In genomic region chr4:140173746-140174399, GRCm38 (mm10) we compare ENCODE assay signal across 16 mouse cellular contexts.
DNase-seq lines count a peak whose midpoint lies in the region; ATAC-seq lines count a peak whose summit lies in the region.
"Had no signal": no experiment of that assay in that cellular context is flagged by ENCODE, and none has a peak within 500 bp of the region (broad histone marks: within the 10 kb centered on the region; RNA-seq: fewer than 3 reads in every experiment).

No protein-coding gene starts in this region.

- H3K27ac ChIP-seq in midbrain, embryonic 10.5 days (replicated peaks), result 0 out of 2 replicates have a peak overlapping the region, but pooled peaks have one; percentile 30
- no peak overlapping the region for H3K27ac ChIP-seq in midbrain, embryonic 13.5 days
- H3K27ac ChIP-seq in liver, embryonic 15.5 days (replicated peaks), result no peak overlapping the region
- H3K27ac ChIP-seq: embryonic facial prominence, embryonic 15.5 days; gastrocnemius, adult 2 months; limb, embryonic 12.5 days; neural tube, embryonic 12.5 days had no signal

- DNase-seq in adrenal gland, adult (ENCODE audit: inconsistent age in 2 of 2, low spot score in 1 of 2), result peak; percentile 27 to 46
- DNase-seq in adrenal gland, adult 18-20 months (ENCODE audit: low spot score in 2 of 2), result no peak
- DNase-seq in kidney, adult 18-20 months, result peak; percentile 6
- no peak for DNase-seq in kidney, postnatal 14 days
- DNase-seq in midbrain, embryonic 10.5 days (ENCODE audit: low spot score), result no peak
- DNase-seq in natural killer cell, adult 2 months (ENCODE audit: low spot score in 2 of 2), result no peak
- DNase-seq: cerebellum, postnatal 14 days; gastrocnemius, adult 2 months; heart, postnatal 36 days; thymus, adult 18-20 months had no signal

- H3K9ac ChIP-seq in midbrain, embryonic 13.5 days (replicated peaks), result no peak overlapping the region
- H3K9ac ChIP-seq in liver, embryonic 15.5 days, result no peak overlapping the region
- H3K9ac ChIP-seq: embryonic facial prominence, embryonic 15.5 days; limb, embryonic 12.5 days; neural tube, embryonic 12.5 days had no signal

- H3K4me1 ChIP-seq in midbrain, embryonic 10.5 days, result peaks cover 25% of the 10 kb centered on the region
- H3K4me1 ChIP-seq in midbrain, embryonic 13.5 days (replicated peaks), result peaks cover 22% of the 10 kb centered on the region
- H3K4me1 ChIP-seq in liver, embryonic 15.5 days (replicated peaks), result no peaks in the 10 kb centered on the region
- H3K4me1 ChIP-seq: embryonic facial prominence, embryonic 15.5 days had no signal

- H3K36me3 ChIP-seq in midbrain, embryonic 10.5 days, result no peaks in the 10 kb centered on the region
- no peaks in the 10 kb centered on the region for H3K36me3 ChIP-seq in midbrain, embryonic 13.5 days
- no peaks in the 10 kb centered on the region for H3K36me3 ChIP-seq in liver, embryonic 15.5 days (replicated peaks)
- H3K36me3 ChIP-seq: embryonic facial prominence, embryonic 15.5 days; limb, embryonic 12.5 days; neural tube, embryonic 12.5 days had no signal

- no peak for ATAC-seq in midbrain, embryonic 13.5 days
- ATAC-seq in liver, embryonic 15.5 days (ENCODE audit: insufficient read depth), result no peak
- ATAC-seq: forebrain, embryonic 14.5 days had no signal

- H3K4me2 ChIP-seq in midbrain, embryonic 13.5 days (replicated peaks), result no peak overlapping the region
- peak overlapping the region; percentile 30; the same call in 1 of the 2 replicates for H3K4me2 ChIP-seq in liver, embryonic 15.5 days
- H3K4me2 ChIP-seq: embryonic facial prominence, embryonic 15.5 days; limb, embryonic 12.5 days; neural tube, embryonic 12.5 days had no signal

- H3K9me3 ChIP-seq in midbrain, embryonic 10.5 days (replicated peaks), result no peaks in the 10 kb centered on the region
- H3K9me3 ChIP-seq in midbrain, embryonic 13.5 days, result no peaks in the 10 kb centered on the region
- no peaks in the 10 kb centered on the region for H3K9me3 ChIP-seq in liver, embryonic 15.5 days (replicated peaks)
- H3K9me3 ChIP-seq: embryonic facial prominence, embryonic 15.5 days; neural tube, embryonic 12.5 days had no signal

- 64% methylated on average over 13 of the region's 13 CpGs for WGBS in midbrain, embryonic 10.5 days
- 61% methylated on average over 13 of the region's 13 CpGs for WGBS in midbrain, embryonic 13.5 days
- WGBS in liver, embryonic 15.5 days (ENCODE audit: insufficient replicate concordance), result 26% methylated on average over 13 of the region's 13 CpGs

- H3K27me3 ChIP-seq in midbrain, embryonic 10.5 days (ENCODE audit: low read depth, poor library complexity, severe bottlenecking), result peaks cover 12% of the 10 kb centered on the region; the same call in 1 of the 2 replicates
- H3K27me3 ChIP-seq in midbrain, embryonic 13.5 days, result no peaks in the 10 kb centered on the region
- no peaks in the 10 kb centered on the region for H3K27me3 ChIP-seq in liver, embryonic 15.5 days
- H3K27me3 ChIP-seq: embryonic facial prominence, embryonic 15.5 days; neural tube, embryonic 12.5 days had no signal

- H3K4me3 ChIP-seq in midbrain, embryonic 10.5 days, result no peak overlapping the region
- no peak overlapping the region for H3K4me3 ChIP-seq in midbrain, embryonic 13.5 days (replicated peaks)
- no peak overlapping the region for H3K4me3 ChIP-seq in liver, embryonic 15.5 days (replicated peaks)
- H3K4me3 ChIP-seq: embryonic facial prominence, embryonic 15.5 days; gastrocnemius, adult 2 months; limb, embryonic 12.5 days; neural tube, embryonic 12.5 days had no signal

Comparison
In these comparisons a context has a peak if more than half of its experiments do, and no peak if none do; other contexts are left out.
1. DNase-seq: peak in adrenal gland, adult (2 of 2) and kidney, adult 18-20 months (single experiment); none in adrenal gland, adult 18-20 months (0 of 2), kidney, postnatal 14 days (single experiment), midbrain, embryonic 10.5 days (single experiment) and natural killer cell, adult 2 months (0 of 2).